Mouse (Mus musculus): ENCODE measurements around the gene Gan.
A peak's percentile ranks its signal among the peaks of the same experiment; 100 is the strongest.

The Gan gene

DNA sequence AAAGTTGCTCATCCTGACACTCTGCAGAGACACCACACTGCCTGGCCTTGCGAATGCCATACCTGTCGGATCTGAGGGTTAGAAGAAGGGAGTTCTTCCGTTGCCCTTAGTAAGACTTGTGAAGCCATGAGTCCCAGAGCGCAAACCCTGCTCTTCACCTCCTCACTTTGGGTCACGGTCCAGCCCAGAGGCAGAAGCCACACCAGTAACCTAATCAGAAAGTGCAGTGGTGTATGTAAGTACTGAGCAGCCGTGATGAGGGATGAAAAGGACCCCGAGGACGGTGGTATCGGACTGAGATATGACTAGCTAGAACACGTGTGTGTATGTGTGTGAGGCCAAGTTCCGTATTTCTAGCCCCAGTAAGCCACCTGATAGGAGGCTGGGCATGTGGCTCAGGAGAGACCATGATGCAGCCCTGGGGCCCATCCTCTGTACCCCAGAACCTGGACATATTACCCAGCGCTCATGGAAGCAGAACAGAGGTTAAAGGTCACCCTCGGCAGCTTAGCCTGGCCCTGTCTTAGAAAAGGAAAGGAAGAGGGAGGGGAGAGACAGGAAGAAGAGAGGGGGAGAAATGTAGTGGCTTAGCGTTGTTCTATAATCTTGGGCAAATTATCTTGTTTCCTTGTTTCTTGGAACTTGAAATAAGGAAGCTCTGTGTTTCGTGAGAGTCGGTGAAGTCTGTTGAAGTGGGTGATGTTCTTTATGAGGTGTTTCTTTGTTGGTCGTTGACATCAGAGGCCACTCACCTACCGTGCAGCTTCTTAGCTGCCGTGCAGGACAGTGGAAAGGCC lies 43.5 kb downstream of the Gan start:
- DNase-seq (ENCODE audit: low spot score), result no peak

DNA sequence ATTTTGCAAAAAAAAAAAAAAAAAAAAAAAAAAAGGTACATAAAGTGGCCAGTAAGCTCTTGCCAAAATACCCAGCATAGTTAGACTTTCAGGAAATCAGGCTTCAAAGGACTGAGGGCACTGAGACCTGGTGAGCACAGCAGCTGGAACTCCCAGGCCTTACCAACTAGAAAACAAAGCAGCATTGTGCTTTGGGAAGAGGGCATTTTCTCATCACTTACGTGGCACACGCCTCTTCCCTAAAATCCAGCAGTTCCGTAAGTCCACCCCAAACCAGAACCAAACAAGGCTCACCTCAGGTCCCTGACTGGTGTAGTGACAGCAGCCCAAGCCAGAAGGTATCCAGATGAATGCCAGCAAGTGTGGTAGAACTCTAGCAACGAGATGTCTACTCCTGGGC lies 45.1 kb downstream of the Gan start:
- DNase-seq (ENCODE audit: low spot score), result no peak

GRCm38 (mm10) chr8:117205884-117206283 lies 47.9 kb downstream of the Gan start:
- no peak for DNase-seq (ENCODE audit: low spot score)

- no peak for DNase-seq (ENCODE audit: low spot score)
Measured at GRCm38 (mm10) chr8:117206636-117207035, 48.7 kb downstream of the Gan start.

GRCm38 (mm10) chr8:117209150-117209549 lies 51.2 kb downstream of the Gan start:
- no peak for DNase-seq (ENCODE audit: low spot score)

- DNase-seq (ENCODE audit: low spot score), result no peak
Measured at GRCm38 (mm10) chr8:117212100-117212499, 54.2 kb downstream of the Gan start.

GRCm38 (mm10) chr8:117217724-117218123 lies 59.8 kb downstream of the Gan start:
- no peak for DNase-seq (ENCODE audit: low spot score)

DNA sequence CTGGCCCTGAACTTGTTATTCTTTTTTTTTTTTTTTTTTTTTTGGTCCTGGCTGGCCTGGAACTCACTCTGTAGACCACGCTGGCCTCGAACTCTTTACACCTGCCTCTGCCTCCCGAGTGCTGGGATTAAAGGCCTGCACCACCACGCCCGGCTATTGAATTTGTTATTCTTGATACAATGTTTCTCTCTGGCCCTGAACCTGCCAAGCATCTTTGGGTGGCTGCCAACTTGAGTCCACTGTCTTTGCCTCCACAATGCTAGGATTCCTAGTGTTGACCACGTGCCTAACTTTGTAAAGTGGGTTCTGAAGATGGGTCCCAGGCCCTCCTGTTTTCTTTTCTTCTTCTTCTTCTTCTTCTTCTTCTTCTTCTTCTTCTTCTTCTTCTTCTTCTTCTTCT lies 64.5 kb downstream of the Gan start:
- DNase-seq (ENCODE audit: low spot score), result no peak

DNA sequence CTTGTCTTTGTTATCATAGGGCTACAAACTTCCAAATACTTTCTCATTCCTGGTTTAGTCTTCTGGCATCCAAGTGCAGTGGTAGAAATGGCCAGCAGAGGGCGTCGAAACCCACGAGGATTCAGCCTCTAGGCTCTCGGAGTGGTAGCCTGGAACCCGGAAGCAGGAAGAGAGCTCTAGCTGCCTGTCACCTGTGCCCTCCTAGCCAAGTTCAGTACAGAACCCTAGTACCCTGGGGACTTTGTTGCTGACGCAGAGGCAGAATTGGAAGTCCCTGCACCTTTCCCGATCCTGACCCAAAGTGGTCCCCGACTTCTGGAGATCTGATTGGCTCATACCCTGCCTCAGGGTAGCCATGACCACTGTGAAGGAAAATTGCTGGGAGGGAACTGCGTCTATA lies 66.7 kb downstream of the Gan start:
- peak; percentile 83 for DNase-seq (ENCODE audit: low spot score)

DNA sequence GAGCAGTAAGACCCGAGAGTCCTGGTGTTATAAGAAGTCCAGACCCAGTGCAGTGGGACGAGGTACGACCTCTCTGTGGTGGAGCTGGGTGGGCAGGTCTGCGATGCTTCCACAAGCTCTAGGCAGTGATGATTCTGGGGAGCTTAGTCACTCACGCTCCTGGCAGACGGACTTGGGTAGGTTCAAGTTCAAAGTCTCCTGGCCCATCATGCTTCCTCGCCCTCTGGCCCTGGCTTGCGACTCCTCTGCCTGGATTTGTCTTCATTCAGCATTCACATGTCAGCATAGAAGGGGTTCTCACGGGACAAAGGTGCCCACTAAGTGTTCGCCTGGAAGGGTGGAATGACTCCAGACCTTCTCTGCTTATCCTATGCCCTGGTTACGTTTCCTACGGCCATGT lies 68.4 kb downstream of the Gan start:
- DNase-seq (ENCODE audit: low spot score), result no peak

DNA sequence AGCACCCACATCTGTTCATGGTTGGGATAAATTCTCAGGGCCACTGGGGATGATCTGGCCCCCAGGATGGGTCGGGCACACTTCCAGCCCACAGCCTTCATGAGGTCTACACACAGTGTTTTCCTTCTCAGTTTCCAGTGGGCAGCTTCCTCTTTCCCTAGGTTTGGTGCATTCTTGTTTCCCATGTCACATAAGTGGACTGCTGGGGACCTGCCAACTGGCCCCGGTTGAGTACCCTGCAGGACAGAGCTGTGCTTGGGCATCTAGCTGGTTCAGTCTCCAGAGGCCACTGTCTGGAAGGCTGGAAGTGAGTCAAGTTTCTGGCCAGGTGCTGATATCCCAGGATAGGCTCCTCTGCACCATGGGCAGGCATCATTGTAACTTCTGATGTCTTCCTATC lies 69.4 kb downstream of the Gan start:
- DNase-seq (ENCODE audit: low spot score), result no peak

DNA sequence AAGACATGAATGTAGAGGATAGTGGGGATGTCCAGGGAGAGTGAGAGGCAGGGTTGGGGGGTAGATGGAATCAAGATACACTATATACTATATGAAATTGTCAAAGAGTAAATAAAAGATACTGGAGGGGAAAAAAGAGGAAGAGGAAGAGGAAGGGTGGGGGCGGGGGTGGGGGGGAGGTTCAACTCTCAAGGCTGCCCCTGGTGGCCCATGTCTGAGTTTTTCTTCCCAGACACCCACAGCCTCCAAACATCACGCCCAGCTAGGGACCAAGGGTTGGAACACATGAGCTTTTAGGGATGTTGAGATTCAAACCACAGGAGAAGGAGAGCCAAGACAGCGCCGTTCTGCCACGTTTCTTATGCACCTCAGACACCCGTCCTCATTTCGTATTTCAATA lies 75.3 kb downstream of the Gan start:
- no peak for DNase-seq (ENCODE audit: low spot score)

DNA sequence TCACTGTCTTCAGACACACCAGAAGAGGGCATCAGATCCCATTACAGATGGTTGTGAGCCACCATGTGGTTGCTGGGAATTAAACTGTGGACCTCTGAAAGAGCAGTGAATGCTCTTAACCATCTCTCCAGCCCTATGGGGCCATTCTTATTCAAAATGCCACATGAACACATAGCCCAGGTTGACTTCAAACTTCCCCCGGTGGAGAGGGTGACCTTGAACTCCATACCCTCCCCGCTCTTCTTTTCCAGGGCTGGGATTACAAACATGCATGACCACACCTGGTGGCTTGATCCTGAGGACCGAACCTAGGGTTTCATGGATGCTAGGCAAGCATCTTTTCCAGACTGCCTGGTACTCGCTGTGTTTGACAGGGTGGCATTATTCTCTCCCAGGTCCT lies 78.6 kb downstream of the Gan start:
- no peak for DNase-seq (ENCODE audit: low spot score)

DNA sequence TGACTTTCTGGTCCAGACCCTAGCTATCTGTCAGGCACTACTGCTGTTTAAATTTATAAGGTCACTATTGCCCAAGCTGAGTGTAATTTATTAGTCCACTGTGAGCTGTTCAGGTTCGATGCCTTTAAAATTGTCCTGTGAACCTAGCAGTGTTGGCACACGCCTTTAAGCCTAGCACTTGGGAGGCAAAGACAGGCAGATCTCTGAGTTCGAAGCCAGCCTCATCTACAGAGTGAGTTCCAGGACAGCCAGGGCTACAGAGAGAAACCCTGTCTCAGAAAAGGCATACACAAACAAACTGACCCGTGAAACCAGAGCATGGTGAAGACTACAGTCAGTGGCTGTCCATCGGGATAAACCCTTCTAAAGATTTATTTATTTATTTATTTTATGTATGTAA lies 82.4 kb downstream of the Gan start:
- no peak for DNase-seq (ENCODE audit: low spot score)

- no peak for DNase-seq (ENCODE audit: low spot score)
Measured at GRCm38 (mm10) chr8:117240841-117241494, 83.0 kb downstream of the Gan start.

- DNase-seq (ENCODE audit: low spot score), result no peak
Measured at GRCm38 (mm10) chr8:117241848-117242247, 83.9 kb downstream of the Gan start.

DNA sequence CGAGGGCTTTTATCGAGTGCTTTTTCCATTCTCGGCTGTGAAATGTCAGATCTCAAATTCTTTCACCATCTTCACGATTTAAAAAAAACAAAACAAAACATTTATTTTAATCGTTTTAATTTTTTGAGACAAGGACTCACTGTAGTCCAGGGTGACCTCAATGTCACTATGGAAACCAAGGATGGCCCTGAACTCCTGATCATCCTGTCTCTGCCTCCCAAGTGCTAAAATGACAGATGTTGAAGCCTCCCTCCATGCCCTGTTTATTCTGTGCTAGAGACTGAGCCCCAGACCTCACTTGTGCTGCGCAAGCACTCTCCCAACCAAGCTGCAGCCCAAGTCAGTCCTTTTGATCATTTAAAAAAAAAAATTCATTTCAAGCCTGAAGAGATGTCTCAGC lies 84.4 kb downstream of the Gan start:
- no peak for DNase-seq (ENCODE audit: low spot score)

DNA sequence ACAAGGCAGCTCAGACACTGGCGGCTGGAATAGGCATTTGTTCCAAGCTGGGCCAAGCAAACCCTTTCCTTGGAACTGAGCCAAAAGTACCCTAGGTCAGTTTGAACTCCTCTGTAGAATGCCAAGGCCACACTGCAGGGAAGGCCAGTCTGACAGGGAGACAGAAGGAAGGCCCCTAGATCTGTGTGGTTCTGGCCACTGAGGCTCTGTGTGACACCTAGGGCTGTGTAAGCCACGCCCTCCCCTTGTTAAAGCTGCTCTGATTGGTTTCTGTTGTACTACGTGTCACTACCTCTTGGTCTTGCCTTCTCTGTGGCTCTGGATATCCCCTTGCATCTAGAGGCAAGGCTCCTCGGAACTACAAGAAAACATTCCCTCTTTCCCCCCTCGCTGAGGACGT lies 86.7 kb downstream of the Gan start:
- DNase-seq (ENCODE audit: low spot score), result no peak

DNA sequence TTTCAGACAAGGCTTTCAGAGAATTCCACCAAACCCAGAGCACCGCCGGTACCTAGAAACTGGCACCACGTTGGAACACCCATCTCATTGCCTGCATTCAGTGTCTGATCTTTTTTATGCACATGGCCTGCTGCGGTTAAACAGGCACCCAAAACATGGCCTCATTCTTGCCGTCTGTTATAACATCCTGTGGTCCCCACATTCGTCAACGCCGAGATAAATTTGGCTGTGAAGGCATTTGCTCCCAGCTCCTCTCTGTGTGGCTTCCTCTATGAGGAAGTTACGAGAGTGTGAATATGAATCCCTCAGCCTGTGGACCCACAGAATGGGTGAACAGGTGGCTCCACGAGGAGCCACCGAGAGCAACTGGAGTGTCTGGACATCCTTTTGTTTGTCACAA lies 90.4 kb downstream of the Gan start:
- peak; percentile 40 for DNase-seq (ENCODE audit: low spot score)

GRCm38 (mm10) chr8:117251086-117251681 lies 93.2 kb downstream of the Gan start:
- no peak for DNase-seq (ENCODE audit: low spot score)

DNA sequence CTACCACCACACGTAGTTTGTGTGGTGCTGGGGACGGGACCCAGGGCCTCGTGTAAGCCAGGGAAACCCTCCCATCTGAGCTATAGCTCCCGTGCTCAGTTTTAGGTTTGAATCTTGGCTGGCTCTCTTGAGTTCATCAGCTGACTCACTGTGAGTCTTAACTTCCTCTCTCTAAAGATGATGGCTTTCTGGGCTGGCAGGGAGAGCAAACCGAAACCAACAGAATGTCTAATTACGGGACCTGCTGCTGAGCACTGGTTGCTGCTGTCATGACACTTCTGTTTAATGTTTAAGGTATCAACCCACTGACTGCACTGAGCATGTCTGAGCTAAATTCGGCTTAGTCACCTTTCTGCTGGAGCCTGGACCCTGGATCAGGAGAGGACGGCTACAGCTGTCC lies 94.7 kb downstream of the Gan start:
- no peak for DNase-seq (ENCODE audit: low spot score)

DNA sequence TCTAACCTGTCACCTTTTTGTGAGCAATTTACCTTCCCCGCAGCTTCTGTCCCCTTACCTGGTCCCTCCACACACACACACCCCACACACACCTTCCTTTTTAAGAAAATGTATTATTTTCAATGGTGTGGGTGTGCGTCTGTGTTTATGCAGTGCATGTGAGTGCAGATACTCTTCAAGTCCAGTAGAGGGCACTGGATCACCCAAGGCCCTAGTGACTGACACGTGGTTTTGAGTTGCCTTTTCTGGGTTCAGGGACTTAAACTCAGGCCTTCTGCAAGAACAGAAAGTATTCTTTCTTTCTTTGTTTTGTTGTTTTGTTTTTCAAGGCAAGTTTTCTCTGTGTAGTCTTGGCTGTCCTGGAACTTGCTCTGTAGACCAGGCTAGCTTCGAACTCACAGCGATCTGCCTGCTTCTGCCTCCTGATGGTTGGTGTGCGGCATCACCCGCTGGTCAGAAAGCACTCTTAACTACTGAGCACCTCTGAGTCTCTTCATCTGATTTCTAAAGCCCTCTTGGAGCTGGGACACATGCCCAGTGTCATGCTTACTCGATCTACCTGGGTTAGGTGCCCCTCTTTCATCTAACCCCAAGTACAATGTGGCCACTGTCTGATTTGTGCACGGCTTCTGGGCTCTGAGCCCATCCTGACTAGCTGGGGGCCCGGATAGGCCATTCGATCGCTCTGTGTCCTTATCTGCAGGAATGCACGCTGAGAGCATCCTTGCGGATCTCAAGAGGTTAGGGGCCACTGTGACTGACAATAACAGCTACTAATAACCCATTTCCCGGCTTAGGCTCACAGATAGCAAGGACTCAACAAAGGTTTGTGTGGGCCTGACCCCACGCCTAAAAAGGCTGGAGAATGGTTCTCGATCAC lies 95.7 kb downstream of the Gan start:
- DNase-seq (ENCODE audit: low spot score), result no peak

DNA sequence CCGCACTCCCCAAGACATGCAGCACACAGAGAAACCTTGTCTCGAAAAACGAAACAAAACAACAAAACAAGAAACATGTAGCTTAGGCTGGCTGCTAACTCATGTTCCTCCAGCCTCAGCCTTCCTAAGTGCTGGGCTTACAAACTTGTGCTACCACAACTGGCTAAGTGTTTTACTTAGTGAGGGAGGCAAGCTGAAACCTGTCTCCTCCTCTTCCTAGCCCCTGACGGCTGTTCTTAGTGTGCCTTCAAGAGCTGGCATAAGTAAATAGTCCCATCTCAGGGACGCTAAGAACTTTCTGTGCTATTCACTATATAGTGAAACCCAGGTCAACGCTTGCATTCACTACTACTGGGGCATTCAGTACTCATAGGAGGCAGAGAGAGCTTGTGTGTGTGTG lies 96.6 kb downstream of the Gan start:
- DNase-seq (ENCODE audit: low spot score), result no peak

All from T-cell, adult 2 months (primary cell).